Mouse (Mus musculus): ENCODE results near the gene Fam216a.

GRCm38 (mm10) chr5:122377101-122377833 lies 5.1 kb upstream of the Fam216a start:
- TF ChIP-seq CTCF (IDR thresholded peaks at IDR 0.05) = no peak
- TF ChIP-seq EP300 (IDR thresholded peaks at IDR 0.05; ENCODE audit: insufficient read depth, low read depth, low read length) = no peak
- no peak for TF ChIP-seq POLR2A (IDR thresholded peaks at IDR 0.05; ENCODE audit: insufficient read depth, low read depth, low read length)
